Mouse (Mus musculus) brain, embryonic 14.5 days (tissue): Measurements from ENCODE around the gene Ahnak.

Source experiments
- CTCF ChIP-seq: fragments of 200-500 bp; IDR thresholded peaks from 2 replicates; pipeline ENCODE4 v1.5.1; 2012; ENCODE audit warnings: inconsistent platforms, mild to moderate bottlenecking, moderate library complexity, borderline replicate concordance; ENCODE audit not compliant: insufficient read depth, insufficient read length; ENCODE audit errors: extremely low read depth
- POLR2A ChIP-seq: fragments of 200-500 bp; IDR thresholded peaks from 2 replicates; pipeline ENCODE4 v1.6.1; 2012; ENCODE audit warnings: mild to moderate bottlenecking, inconsistent platforms, borderline replicate concordance; ENCODE audit not compliant: poor library complexity, insufficient read depth, insufficient read length, severe bottlenecking; ENCODE audit errors: extremely low read depth

- TF ChIP-seq CTCF = peak; percentile 36; the same call in 1 of the 2 replicates
- TF ChIP-seq POLR2A = no peak
Measured at GRCm38 (mm10) chr19:9055153-9055552, 66.1 kb downstream of the Ahnak start.
